Mouse (Mus musculus) cerebellum, postnatal 4 days (tissue): ENCODE data around the gene Dnajc1.

Experiments
- DNase-seq, 2 experiments: peaks; one replicate each; pipeline ENCODE4 v3.0.0; 2022; ENCODE audit warnings: low spot score in 2 of 2, mixed read lengths in 1 of 2

Dnajc1 gene

GRCm38 (mm10) chr2:18392331-18393021 lies at the start of gene Dnajc1:
Dnajc1 (minus strand) TSS chr2:18392830.
- DNase-seq, result peak; percentile 71 to 90

GRCm38 (mm10) chr2:18441871-18442270 lies 49.2 kb upstream of the Dnajc1 start:
- no peak for DNase-seq

GRCm38 (mm10) chr2:18415242-18415641 lies 22.6 kb upstream of the Dnajc1 start:
- DNase-seq, result no peak

- no peak for DNase-seq
Observed at GRCm38 (mm10) chr2:18403679-18404078, 11.0 kb upstream of the Dnajc1 start.

- DNase-seq, result no peak
Observed at GRCm38 (mm10) chr2:18401771-18402170, 9.1 kb upstream of the Dnajc1 start.

GRCm38 (mm10) chr2:18393022-18393519 lies 441 bp upstream of the Dnajc1 start:
- DNase-seq, result no peak

GRCm38 (mm10) chr2:18391861-18392260 lies 769 bp downstream of the Dnajc1 start:
- peak in 1 of 2 experiments; percentile 20 for DNase-seq

GRCm38 (mm10) chr2:18389631-18390030 lies 3.0 kb downstream of the Dnajc1 start:
- DNase-seq, result no peak

GRCm38 (mm10) chr2:18381662-18382061 lies 11.0 kb downstream of the Dnajc1 start:
- DNase-seq, result no peak

GRCm38 (mm10) chr2:18372400-18373182 lies 20.0 kb downstream of the Dnajc1 start:
- DNase-seq, result no peak

GRCm38 (mm10) chr2:18370794-18371498 lies 21.7 kb downstream of the Dnajc1 start:
- DNase-seq, result no peak

- no peak for DNase-seq
Observed at GRCm38 (mm10) chr2:18364402-18364801, 28.2 kb downstream of the Dnajc1 start.

- DNase-seq, result no peak
Observed at GRCm38 (mm10) chr2:18355293-18355692, 37.3 kb downstream of the Dnajc1 start.

- no peak for DNase-seq
Observed at GRCm38 (mm10) chr2:18352620-18353019, 40.0 kb downstream of the Dnajc1 start.

- no peak for DNase-seq
Observed at GRCm38 (mm10) chr2:18343464-18343863, 49.2 kb downstream of the Dnajc1 start.

GRCm38 (mm10) chr2:18318671-18319070 lies 74.0 kb downstream of the Dnajc1 start:
- DNase-seq, result no peak

- DNase-seq, result no peak
Observed at GRCm38 (mm10) chr2:18317503-18318281, 74.9 kb downstream of the Dnajc1 start.

- no peak for DNase-seq
Observed at GRCm38 (mm10) chr2:18316909-18317308, 75.7 kb downstream of the Dnajc1 start.

GRCm38 (mm10) chr2:18310261-18311104 lies 82.1 kb downstream of the Dnajc1 start:
- no peak for DNase-seq
